Mouse (Mus musculus) cerebellum, adult 2 months (tissue): Measurements from ENCODE around the gene 2010003K11Rik.

Experiments
- CTCF ChIP-seq: fragments of 200-500 bp; IDR thresholded peaks from 2 replicates; pipeline ENCODE4 v1.5.1; 2011; ENCODE audit warnings: low read depth, mild to moderate bottlenecking, control low read depth, low read length, moderate library complexity, borderline replicate concordance; ENCODE audit not compliant: insufficient read depth
- POLR2A ChIP-seq: fragments of 200-500 bp; IDR thresholded peaks from 2 replicates; pipeline ENCODE4 v1.6.1; 2011; ENCODE audit warnings: low read length, control low read depth, borderline replicate concordance; ENCODE audit not compliant: insufficient read depth

DNA sequence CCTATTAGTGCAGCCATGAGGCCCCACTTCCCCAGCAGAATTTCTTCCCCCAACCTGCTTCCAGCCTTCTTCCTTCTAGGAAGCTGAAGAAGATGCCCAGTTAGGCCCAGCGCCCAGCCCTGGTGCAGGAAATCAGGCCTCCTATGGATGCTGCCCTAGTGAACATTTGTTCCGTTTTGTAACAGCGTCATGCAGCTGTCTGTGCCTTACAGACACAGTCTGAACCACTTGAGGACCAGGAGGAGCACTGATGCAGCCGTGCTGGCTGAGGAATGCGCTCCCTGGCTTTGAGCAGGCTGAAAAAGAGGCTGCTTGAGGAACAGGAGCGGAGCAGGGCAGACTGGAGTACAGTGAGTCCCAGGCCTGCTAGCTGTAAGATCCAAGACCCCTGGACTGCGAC is 3.7 kb downstream of the 2010003K11Rik start:
- TF ChIP-seq CTCF = no peak
- TF ChIP-seq POLR2A = no peak
